Comparison of ENCODE assay signal across 8 mouse cellular contexts in genomic region chr2:33546879-33547278, GRCm38 (mm10).
DNase-seq lines count a peak whose midpoint lies in the region; ATAC-seq lines count a peak whose summit lies in the region.

No protein-coding gene starts in this region.

- H3K4me2 ChIP-seq in kidney, embryonic 16.5 days (replicated peaks; ENCODE audit: low read depth, low read length), result no peak overlapping the region
- peak overlapping the region; percentile 31 for H3K4me2 ChIP-seq in forebrain, embryonic 13.5 days
- peak overlapping the region; percentile 21 for H3K4me2 ChIP-seq in midbrain, embryonic 15.5 days

- H3K9me3 ChIP-seq in kidney, embryonic 16.5 days (ENCODE audit: low read length), result no peaks in the 10 kb centered on the region
- H3K9me3 ChIP-seq in forebrain, embryonic 13.5 days (replicated peaks), result no peaks in the 10 kb centered on the region
- no peaks in the 10 kb centered on the region for H3K9me3 ChIP-seq in midbrain, embryonic 15.5 days

- H3K27me3 ChIP-seq in kidney, embryonic 16.5 days (ENCODE audit: insufficient read depth, low read length), result peaks cover 33% of the 10 kb centered on the region
- peaks cover 36% of the 10 kb centered on the region for H3K27me3 ChIP-seq in forebrain, embryonic 13.5 days
- peaks cover 3% of the 10 kb centered on the region; the same call in 1 of the 2 replicates for H3K27me3 ChIP-seq in midbrain, embryonic 15.5 days (replicated peaks)

- no peak overlapping the region for H3K27ac ChIP-seq in kidney, embryonic 16.5 days (ENCODE audit: low read length)
- H3K27ac ChIP-seq in forebrain, embryonic 13.5 days, result peak overlapping the region; percentile 90
- H3K27ac ChIP-seq in midbrain, embryonic 15.5 days, result peak overlapping the region; percentile 92

- H3K9ac ChIP-seq in kidney, embryonic 16.5 days (replicated peaks; ENCODE audit: low read length), result no peak overlapping the region
- peak overlapping the region; percentile 14; the same call in 1 of the 2 replicates for H3K9ac ChIP-seq in forebrain, embryonic 13.5 days
- no peak overlapping the region for H3K9ac ChIP-seq in midbrain, embryonic 15.5 days

- H3K4me1 ChIP-seq in kidney, embryonic 16.5 days (ENCODE audit: insufficient read depth, low read length), result peaks cover 16% of the 10 kb centered on the region
- peaks cover 37% of the 10 kb centered on the region for H3K4me1 ChIP-seq in forebrain, embryonic 13.5 days
- peaks cover 41% of the 10 kb centered on the region for H3K4me1 ChIP-seq in midbrain, embryonic 15.5 days

- H3K36me3 ChIP-seq in kidney, embryonic 16.5 days (ENCODE audit: insufficient read depth, low read length), result no peaks in the 10 kb centered on the region
- H3K36me3 ChIP-seq in forebrain, embryonic 13.5 days (ENCODE audit: poor library complexity, severe bottlenecking), result no peaks in the 10 kb centered on the region
- no peaks in the 10 kb centered on the region for H3K36me3 ChIP-seq in midbrain, embryonic 15.5 days (replicated peaks)

- no peak overlapping the region for H3K4me3 ChIP-seq in kidney, embryonic 16.5 days (ENCODE audit: low read length)
- H3K4me3 ChIP-seq in forebrain, embryonic 13.5 days, result no peak overlapping the region
- H3K4me3 ChIP-seq in midbrain, embryonic 15.5 days, result no peak overlapping the region

- WGBS in kidney, embryonic 16.5 days, result 28% methylated on average over 6 of the region's 6 CpGs
- WGBS in forebrain, embryonic 13.5 days, result 20% methylated on average over 6 of the region's 6 CpGs
- WGBS in midbrain, embryonic 15.5 days, result 14% methylated on average over 6 of the region's 6 CpGs

- peak; percentile 74 for DNase-seq in kidney, postnatal 14 days
- DNase-seq in brain, embryonic 18.5 days (ENCODE audit: low read depth, low spot score), result peak; percentile 90
- DNase-seq in layer of hippocampus, postnatal 36 days, result peak; percentile 89 to 91
- DNase-seq in spleen, adult 18-20 months, result no peak
- no peak for DNase-seq in spleen, postnatal 14 days (ENCODE audit: low spot score in 2 of 2)

- ATAC-seq in kidney, embryonic 16.5 days (ENCODE audit: low FRiP score, low TSS enrichment), result no peak
- ATAC-seq in forebrain, embryonic 13.5 days, result peak; percentile 71
- ATAC-seq in midbrain, embryonic 15.5 days (replicated peaks), result peak; percentile 58

Comparison
In these comparisons a context has a peak if more than half of its experiments do, and no peak if none do; other contexts are left out.
1. DNase-seq: peak in kidney, postnatal 14 days (single experiment), brain, embryonic 18.5 days (single experiment) and layer of hippocampus, postnatal 36 days (2 of 2); none in spleen, adult 18-20 months (0 of 2) and spleen, postnatal 14 days (0 of 2).